Mouse (Mus musculus): Measurements from ENCODE around the gene Appl1.
"Not testable (repeated sequence)": the region's sequence is repeated elsewhere in the genome, so short reads cannot be mapped to it uniquely, and the experiment has no call there.

Appl1 gene

GRCm38 (mm10) chr14:26981021-26981420 is 10.0 kb upstream of the Appl1 start:
- H3K27me3 ChIP-seq (ENCODE audit: control insufficient read depth, insufficient read depth, low read length, poor library complexity, severe bottlenecking), result no peaks in the 10 kb centered on the region
- no peaks in the 10 kb centered on the region for H3K36me3 ChIP-seq (ENCODE audit: control insufficient read depth, insufficient read depth, low read length, poor library complexity, severe bottlenecking)
- DNase-seq (ENCODE audit: low read depth, low spot score), result no peak

- H3K36me3 ChIP-seq (ENCODE audit: control insufficient read depth, insufficient read depth, low read length, poor library complexity, severe bottlenecking), result no peaks in the 10 kb centered on the region
- no peak for DNase-seq (ENCODE audit: low read depth, low spot score)
- H3K27me3 ChIP-seq (ENCODE audit: control insufficient read depth, insufficient read depth, low read length, poor library complexity, severe bottlenecking), result no peaks in the 10 kb centered on the region
These were observed 8.8 kb upstream of the Appl1 start for GRCm38 (mm10) chr14:26979808-26980207.

GRCm38 (mm10) chr14:26977500-26977899 is 6.5 kb upstream of the Appl1 start:
- H3K36me3 ChIP-seq (ENCODE audit: control insufficient read depth, insufficient read depth, low read length, poor library complexity, severe bottlenecking), result no peaks in the 10 kb centered on the region
- DNase-seq (ENCODE audit: low read depth, low spot score), result no peak
- H3K27me3 ChIP-seq (ENCODE audit: control insufficient read depth, insufficient read depth, low read length, poor library complexity, severe bottlenecking), result peaks cover 2% of the 10 kb centered on the region; the same call in 1 of the 2 replicates

GRCm38 (mm10) chr14:26976212-26976611 is 5.2 kb upstream of the Appl1 start:
- H3K27me3 ChIP-seq (ENCODE audit: control insufficient read depth, insufficient read depth, low read length, poor library complexity, severe bottlenecking), result peaks cover 2% of the 10 kb centered on the region; the same call in 1 of the 2 replicates
- DNase-seq (ENCODE audit: low read depth, low spot score), result no peak
- no peaks in the 10 kb centered on the region for H3K36me3 ChIP-seq (ENCODE audit: control insufficient read depth, insufficient read depth, low read length, poor library complexity, severe bottlenecking)

- no peak for DNase-seq (ENCODE audit: low read depth, low spot score)
- Histone ChIP-seq H3K27me3 (ENCODE audit: control insufficient read depth, insufficient read depth, low read length, poor library complexity, severe bottlenecking) (peaks cover 2% of the 10 kb centered on the region; the same call in 1 of the 2 replicates), H3K36me3 (ENCODE audit: control insufficient read depth, insufficient read depth, low read length, poor library complexity, severe bottlenecking) (no peaks in the 10 kb centered on the region)
These were observed 4.5 kb upstream of the Appl1 start for GRCm38 (mm10) chr14:26975490-26975889.

- H3K27me3 ChIP-seq (ENCODE audit: control insufficient read depth, insufficient read depth, low read length, poor library complexity, severe bottlenecking), result peaks cover 2% of the 10 kb centered on the region; the same call in 1 of the 2 replicates
- DNase-seq (ENCODE audit: low read depth, low spot score), result peak; percentile 28
These were observed 2.1 kb upstream of the Appl1 start for GRCm38 (mm10) chr14:26973089-26973488.

GRCm38 (mm10) chr14:26970439-26970932 is 546 bp downstream of the Appl1 start:
- peaks cover 2% of the 10 kb centered on the region; the same call in 1 of the 2 replicates for H3K27me3 ChIP-seq (ENCODE audit: control insufficient read depth, insufficient read depth, low read length, poor library complexity, severe bottlenecking)
- peak; percentile 97 for DNase-seq (ENCODE audit: low read depth, low spot score)
- H3K36me3 ChIP-seq (ENCODE audit: control insufficient read depth, insufficient read depth, low read length, poor library complexity, severe bottlenecking), result no peaks in the 10 kb centered on the region

More at GRCm38 (mm10) chr14:26973089-26973488, 2.1 kb upstream of the Appl1 start:
- H3K36me3 ChIP-seq (ENCODE audit: control insufficient read depth, insufficient read depth, low read length, poor library complexity, severe bottlenecking), result no peaks in the 10 kb centered on the region

- Histone ChIP-seq H3K27me3 (ENCODE audit: control insufficient read depth, insufficient read depth, low read length, poor library complexity, severe bottlenecking) (peaks cover 2% of the 10 kb centered on the region; the same call in 1 of the 2 replicates), H3K36me3 (ENCODE audit: control insufficient read depth, insufficient read depth, low read length, poor library complexity, severe bottlenecking) (no peaks in the 10 kb centered on the region)
- DNase-seq (ENCODE audit: low read depth, low spot score), result no peak
These were observed 1.1 kb downstream of the Appl1 start for GRCm38 (mm10) chr14:26969856-26970407.

GRCm38 (mm10) chr14:26969164-26969563 is 1.9 kb downstream of the Appl1 start:
- Histone ChIP-seq H3K27me3 (ENCODE audit: control insufficient read depth, insufficient read depth, low read length, poor library complexity, severe bottlenecking) (peaks cover 2% of the 10 kb centered on the region; the same call in 1 of the 2 replicates), H3K36me3 (ENCODE audit: control insufficient read depth, insufficient read depth, low read length, poor library complexity, severe bottlenecking) (no peaks in the 10 kb centered on the region)
- DNase-seq (ENCODE audit: low read depth, low spot score), result no peak

GRCm38 (mm10) chr14:26960518-26960917 is 10.5 kb downstream of the Appl1 start:
- DNase-seq (ENCODE audit: low read depth, low spot score), result no peak
- Histone ChIP-seq H3K36me3 (ENCODE audit: control insufficient read depth, insufficient read depth, low read length, poor library complexity, severe bottlenecking) (no peaks in the 10 kb centered on the region; the same call in 1 of the 2 replicates), H3K27me3 (ENCODE audit: control insufficient read depth, insufficient read depth, low read length, poor library complexity, severe bottlenecking) (no peaks in the 10 kb centered on the region)

GRCm38 (mm10) chr14:26956139-26956538 is 14.9 kb downstream of the Appl1 start:
- not testable (repeated sequence) for DNase-seq (ENCODE audit: low read depth, low spot score); H3K27me3 ChIP-seq (ENCODE audit: control insufficient read depth, insufficient read depth, low read length, poor library complexity, severe bottlenecking); H3K36me3 ChIP-seq (ENCODE audit: control insufficient read depth, insufficient read depth, low read length, poor library complexity, severe bottlenecking)

GRCm38 (mm10) chr14:26935558-26935957 is 35.5 kb downstream of the Appl1 start:
- H3K36me3 ChIP-seq (ENCODE audit: control insufficient read depth, insufficient read depth, low read length, poor library complexity, severe bottlenecking), result 0 out of 2 replicates have a peak, but pooled peaks cover 3% of the 10 kb centered on the region
- H3K27me3 ChIP-seq (ENCODE audit: control insufficient read depth, insufficient read depth, low read length, poor library complexity, severe bottlenecking), result no peaks in the 10 kb centered on the region
- no peak for DNase-seq (ENCODE audit: low read depth, low spot score)

GRCm38 (mm10) chr14:26934891-26935290 is 36.1 kb downstream of the Appl1 start:
- no peak for DNase-seq (ENCODE audit: low read depth, low spot score)
- Histone ChIP-seq H3K36me3 (ENCODE audit: control insufficient read depth, insufficient read depth, low read length, poor library complexity, severe bottlenecking) (0 out of 2 replicates have a peak, but pooled peaks cover 3% of the 10 kb centered on the region), H3K27me3 (ENCODE audit: control insufficient read depth, insufficient read depth, low read length, poor library complexity, severe bottlenecking) (no peaks in the 10 kb centered on the region)

- Histone ChIP-seq H3K36me3 (ENCODE audit: control insufficient read depth, insufficient read depth, low read length, poor library complexity, severe bottlenecking) (peaks cover 12% of the 10 kb centered on the region), H3K27me3 (ENCODE audit: control insufficient read depth, insufficient read depth, low read length, poor library complexity, severe bottlenecking) (no peaks in the 10 kb centered on the region)
- DNase-seq (ENCODE audit: low read depth, low spot score), result no peak
These were observed 47.2 kb downstream of the Appl1 start for GRCm38 (mm10) chr14:26923702-26924421.

GRCm38 (mm10) chr14:26919310-26919709 is 51.7 kb downstream of the Appl1 start:
- DNase-seq (ENCODE audit: low read depth, low spot score), result no peak
- no peaks in the 10 kb centered on the region for H3K27me3 ChIP-seq (ENCODE audit: control insufficient read depth, insufficient read depth, low read length, poor library complexity, severe bottlenecking)
- H3K36me3 ChIP-seq (ENCODE audit: control insufficient read depth, insufficient read depth, low read length, poor library complexity, severe bottlenecking), result peaks cover 8% of the 10 kb centered on the region; the same call in 1 of the 2 replicates
